Mouse (Mus musculus) gastrocnemius, postnatal 14 days (tissue): ENCODE measurements around the gene Sfrp2. TPM values are rescaled to one million over a fixed set of nuclear protein-coding genes. Genes with fewer than 3 reads are reported as not detected.

ENCODE experiments used
- DNase-seq: peaks from one replicate; pipeline ENCODE4 v3.0.0; 2021; ENCODE audit warnings: mixed read lengths
- intact Hi-C: fragments of 180-260 bp; cut with DNase I; formaldehyde crosslinking; loops from one replicate; pipeline ENCODE4 v1.15.1; 2025; ENCODE audit warnings: low total_unique reads
- long read RNA-seq, 2 experiments: library from polyadenylated mRNA; stranded (forward); transcript quantifications; one replicate each; pipeline ENCODE4 v2.0.0; 2021
- total RNA-seq, 2 experiments: library from RNA; stranded (reverse); gene quantifications; 2 replicates each; pipeline ENCODE4 v1.2.3; 2021

Sfrp2 gene
- 10 to 100 TPM in 1 of 2 experiments, 1 to 10 TPM in 1; 8.8 to 14.3 TPM for total RNA-seq
- long read RNA-seq, experiment 1, transcript Sfrp2-201 (3 exons, 2,003 nt), result major isoform, 19 of 19 reads
- long read RNA-seq, experiment 1, partial matches to known transcripts, result 0 of 19 reads
- long read RNA-seq, experiment 1, other reads (novel, unspliced or antisense), result 0 of 19 reads
- long read RNA-seq, experiment 2, transcript Sfrp2-201 (3 exons, 2,003 nt), result major isoform, 21 of 22 reads
- long read RNA-seq, experiment 2, partial matches to known transcripts, result 0 of 22 reads
- long read RNA-seq, experiment 2, other reads (novel, unspliced or antisense), result 1 of 22 reads

- intact Hi-C loops, result loop anchor here (5.0 kb wide), 1 partner anchor 479 kb away; no protein-coding TSS in a partner anchor
- peak; percentile 41 for DNase-seq
Observed at GRCm38 (mm10) chr3:83765871-83766725, at the start of gene Sfrp2. TSS of gene Sfrp2 (plus strand) at chr3:83766321.

- intact Hi-C loops, result no loop called here
- no peak for DNase-seq
Observed at GRCm38 (mm10) chr3:83717643-83718231, 48.4 kb upstream of the Sfrp2 start.

GRCm38 (mm10) chr3:83718662-83719061 lies 47.5 kb upstream of the Sfrp2 start:
- no peak for DNase-seq
- intact Hi-C loops, result no loop called here

GRCm38 (mm10) chr3:83728223-83728622 lies 37.9 kb upstream of the Sfrp2 start:
- intact Hi-C loops, result no loop called here

GRCm38 (mm10) chr3:83728675-83729390 lies 37.3 kb upstream of the Sfrp2 start:
- intact Hi-C loops, result no loop called here
- DNase-seq, result no peak

More at GRCm38 (mm10) chr3:83728223-83728622, 37.9 kb upstream of the Sfrp2 start:
- DNase-seq, result no peak

GRCm38 (mm10) chr3:83733985-83734384 lies 32.1 kb upstream of the Sfrp2 start:
- intact Hi-C loops, result no loop called here
- DNase-seq, result no peak

- intact Hi-C loops, result no loop called here
- DNase-seq, result no peak
Observed at GRCm38 (mm10) chr3:83736980-83737379, 29.1 kb upstream of the Sfrp2 start.

GRCm38 (mm10) chr3:83740246-83740645 lies 25.9 kb upstream of the Sfrp2 start:
- DNase-seq, result peak; percentile 12
- intact Hi-C loops, result no loop called here

- intact Hi-C loops, result no loop called here
- no peak for DNase-seq
Observed at GRCm38 (mm10) chr3:83747276-83747675, 18.8 kb upstream of the Sfrp2 start.

GRCm38 (mm10) chr3:83747895-83748294 lies 18.2 kb upstream of the Sfrp2 start:
- DNase-seq, result no peak
- intact Hi-C loops, result no loop called here

GRCm38 (mm10) chr3:83751625-83752024 lies 14.5 kb upstream of the Sfrp2 start:
- intact Hi-C loops, result no loop called here
- no peak for DNase-seq

- no peak for DNase-seq
- intact Hi-C loops, result no loop called here
Observed at GRCm38 (mm10) chr3:83752196-83752595, 13.9 kb upstream of the Sfrp2 start.

- intact Hi-C loops, result no loop called here
- no peak for DNase-seq
Observed at GRCm38 (mm10) chr3:83755043-83755635, 11.0 kb upstream of the Sfrp2 start.

GRCm38 (mm10) chr3:83755666-83756065 lies 10.5 kb upstream of the Sfrp2 start:
- intact Hi-C loops, result no loop called here

GRCm38 (mm10) chr3:83762361-83762760 lies 3.8 kb upstream of the Sfrp2 start:
- DNase-seq, result peak; percentile 15
- intact Hi-C loops, result no loop called here

More at GRCm38 (mm10) chr3:83755666-83756065, 10.5 kb upstream of the Sfrp2 start:
- DNase-seq, result no peak

GRCm38 (mm10) chr3:83763551-83764548 lies 2.3 kb upstream of the Sfrp2 start:
- peak; percentile 82 for DNase-seq
- intact Hi-C loops, result no loop called here

GRCm38 (mm10) chr3:83766726-83767070 lies 577 bp downstream of the Sfrp2 start:
- intact Hi-C loops, result loop anchor here (5.0 kb wide), 1 partner anchor 479 kb away; no protein-coding TSS in a partner anchor
- DNase-seq, result no peak

- DNase-seq, result no peak
- intact Hi-C loops, result loop anchor here (5.0 kb wide), 1 partner anchor 480 kb away; no protein-coding TSS in a partner anchor
Observed at GRCm38 (mm10) chr3:83767121-83767520, 1.0 kb downstream of the Sfrp2 start.
